Mouse (Mus musculus) megakaryocyte, embryonic 14.5 days (primary cell): ENCODE results near the gene Tbc1d14. TPM values are rescaled to one million over a fixed set of nuclear protein-coding genes. Genes with fewer than 3 reads are reported as not detected.
A peak's percentile ranks its signal among the peaks of the same experiment; 100 is the strongest.

Source experiments
- H3K27me3 ChIP-seq: replicated peaks from 2 replicates; pipeline ENCODE3; 2012; ENCODE audit warnings: inconsistent platforms
- H3K36me3 ChIP-seq: replicated peaks from 2 replicates; pipeline ENCODE3; 2012; ENCODE audit warnings: low read length, inconsistent platforms, mixed read lengths
- H3K4me1 ChIP-seq: 2 replicates; pipeline ENCODE4 v1.6.1; 2012; ENCODE audit warnings: inconsistent platforms
- H3K4me3 ChIP-seq: replicated peaks from 2 replicates; pipeline ENCODE3; 2012; ENCODE audit warnings: moderate library complexity, mild to moderate bottlenecking, inconsistent platforms
- H3K9me3 ChIP-seq: 2 replicates; pipeline ENCODE4 v1.6.1; 2012; ENCODE audit warnings: inconsistent platforms
- FLI1 ChIP-seq: IDR thresholded peaks from 2 replicates; pipeline ENCODE4 v1.6.1; 2012; ENCODE audit warnings: low read length, inconsistent platforms, mixed read lengths
- GATA1 ChIP-seq: IDR thresholded peaks from 3 replicates; pipeline ENCODE4 v1.6.1; 2012; ENCODE audit warnings: mixed read lengths, low read length, inconsistent platforms, borderline replicate concordance
- polyA plus RNA-seq: library from polyadenylated mRNA; stranded (reverse); fragments of >175 nt; gene quantifications from 2 replicates; pipeline ENCODE4 v1.2.3, GENCODE M21; 2012; ENCODE audit warnings: low replicate concordance; ENCODE audit not compliant: insufficient read depth

Gene Tbc1d14
- polyA plus RNA-seq, 1 experiment, result 7.1 TPM

DNA sequence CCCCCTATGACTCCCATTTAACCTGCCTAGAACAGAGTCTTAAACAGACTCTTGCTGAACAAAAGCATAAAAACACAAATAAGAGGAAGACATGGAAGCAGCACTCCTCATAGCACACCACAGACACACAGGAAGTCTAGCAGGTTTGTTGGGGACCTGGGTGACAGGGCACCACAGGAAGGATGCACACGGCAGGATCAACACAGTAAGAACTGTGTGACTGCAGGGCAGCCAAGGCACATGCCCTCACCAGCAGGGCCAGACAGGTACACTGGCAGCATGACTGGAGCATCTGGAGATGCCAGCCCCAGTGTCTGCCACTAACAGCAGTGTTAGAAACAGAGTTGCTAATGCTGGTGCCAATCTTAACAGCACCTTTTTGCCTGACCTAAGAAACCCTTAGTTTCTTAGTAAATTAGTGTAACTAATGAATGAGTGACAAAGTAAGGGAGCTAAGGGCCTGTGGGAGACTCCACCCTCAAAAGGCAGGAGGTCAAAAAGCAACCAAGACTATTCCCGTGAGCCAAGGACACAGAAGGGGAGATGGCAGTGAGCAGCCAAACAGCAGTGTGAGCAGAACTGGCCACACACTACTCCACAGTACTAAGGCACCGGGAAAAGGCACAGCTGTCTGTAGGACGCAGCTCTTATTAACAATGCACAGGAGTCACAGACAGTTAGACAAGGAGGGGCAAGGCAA is 22.4 kb downstream of the Tbc1d14 start:
- H3K4me1 ChIP-seq, result peaks cover 100% of the 10 kb centered on the region
- H3K36me3 ChIP-seq, result peaks cover 77% of the 10 kb centered on the region
- TF ChIP-seq GATA1 (no peak), FLI1 (no peak)
- no peaks in the 10 kb centered on the region for H3K27me3 ChIP-seq
- peaks cover 6% of the 10 kb centered on the region for H3K9me3 ChIP-seq
- peak overlapping the region; percentile 85 for H3K4me3 ChIP-seq

DNA sequence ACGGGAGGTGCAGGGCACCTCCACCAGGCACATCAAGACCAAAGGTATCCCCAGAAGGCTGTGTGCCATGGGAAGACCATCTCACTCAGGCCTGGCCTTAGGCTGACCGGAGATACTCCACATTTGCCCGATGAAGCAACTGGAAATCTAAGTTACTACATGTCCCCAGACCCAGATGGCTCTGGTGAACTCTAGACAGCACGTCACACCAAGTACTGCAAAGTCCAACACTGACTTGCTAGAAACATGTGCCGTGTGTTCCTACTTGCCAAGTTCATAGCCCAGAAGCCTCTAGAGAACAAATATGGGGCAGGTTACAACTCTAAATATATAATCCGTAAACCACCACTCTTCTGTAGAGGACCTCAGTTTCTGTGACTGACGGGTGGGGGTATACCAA is 23.0 kb downstream of the Tbc1d14 start:
- H3K27me3 ChIP-seq, result no peaks in the 10 kb centered on the region
- peak overlapping the region; percentile 20 for H3K4me3 ChIP-seq
- H3K4me1 ChIP-seq, result peaks cover 100% of the 10 kb centered on the region
- peaks cover 6% of the 10 kb centered on the region for H3K9me3 ChIP-seq
- TF ChIP-seq GATA1 (no peak), FLI1 (no peak)
- H3K36me3 ChIP-seq, result peaks cover 75% of the 10 kb centered on the region

DNA sequence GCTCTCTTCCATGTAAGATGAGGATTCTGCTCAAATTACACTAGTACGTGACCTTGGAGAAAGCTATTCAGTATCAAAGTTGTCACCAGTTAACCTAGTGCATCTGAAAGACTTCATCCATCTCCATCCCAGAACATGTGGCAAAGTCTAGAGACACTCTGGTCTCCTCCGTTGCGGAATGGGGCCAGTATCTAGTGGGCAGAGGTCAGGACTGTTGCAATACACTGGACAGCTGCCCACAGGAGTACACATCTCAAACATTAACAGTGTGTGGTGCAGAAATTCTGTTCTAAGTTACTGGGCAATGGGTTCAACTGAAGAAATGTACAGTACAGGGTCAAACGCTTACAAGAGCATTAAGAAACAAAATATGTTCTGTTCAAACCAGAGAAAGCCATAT is 25.0 kb downstream of the Tbc1d14 start:
- no peak for TF ChIP-seq GATA1
- no peak for TF ChIP-seq FLI1
- no peaks in the 10 kb centered on the region for H3K27me3 ChIP-seq
- H3K4me3 ChIP-seq, result no peak overlapping the region
- H3K4me1 ChIP-seq, result peaks cover 100% of the 10 kb centered on the region
- peaks cover 87% of the 10 kb centered on the region for H3K36me3 ChIP-seq
- peaks cover 6% of the 10 kb centered on the region for H3K9me3 ChIP-seq

DNA sequence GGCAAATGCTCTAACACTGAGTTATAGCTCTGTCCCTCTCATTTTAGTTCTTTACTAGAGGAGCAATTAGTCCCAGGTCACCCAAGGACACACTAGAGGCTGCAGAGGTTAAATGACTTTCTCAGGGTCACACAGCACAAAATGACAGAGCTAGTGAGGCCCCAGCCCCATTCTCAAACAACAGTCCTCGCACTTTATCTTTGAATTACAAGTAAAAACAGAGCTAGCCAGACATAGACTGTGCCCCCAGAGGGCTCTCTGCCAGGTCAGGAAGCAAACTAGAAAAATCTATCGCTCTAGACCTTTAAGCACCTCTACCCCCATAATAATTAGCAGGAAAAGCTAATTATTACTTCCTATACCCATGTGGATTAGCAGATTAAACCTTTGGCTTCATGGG is 25.4 kb downstream of the Tbc1d14 start:
- Histone ChIP-seq H3K9me3 (peaks cover 6% of the 10 kb centered on the region), H3K4me3 (no peak overlapping the region), H3K27me3 (no peaks in the 10 kb centered on the region), H3K4me1 (peaks cover 100% of the 10 kb centered on the region), H3K36me3 (peaks cover 89% of the 10 kb centered on the region)
- TF ChIP-seq FLI1, result no peak
- no peak for TF ChIP-seq GATA1

DNA sequence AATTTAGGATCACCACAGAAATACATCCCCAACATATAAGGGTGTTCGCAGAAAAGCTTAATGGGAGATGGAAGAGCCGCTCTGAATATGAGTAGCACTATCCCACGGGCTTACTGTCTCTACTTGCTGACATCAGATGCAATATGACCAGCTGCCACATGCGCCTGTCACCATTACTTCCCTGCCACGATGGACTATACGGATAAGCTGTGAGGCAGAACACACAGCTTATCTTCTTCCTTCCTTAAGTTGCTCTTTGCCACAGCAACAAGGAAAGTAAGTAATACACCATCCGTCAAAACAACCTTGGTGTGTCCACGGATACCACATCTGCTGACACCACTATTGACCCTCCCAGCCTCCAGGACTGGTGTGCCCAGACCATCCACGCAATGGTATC is 28.5 kb downstream of the Tbc1d14 start:
- Histone ChIP-seq H3K4me1 (peaks cover 84% of the 10 kb centered on the region), H3K36me3 (peaks cover 72% of the 10 kb centered on the region), H3K4me3 (peak overlapping the region; percentile 86), H3K9me3 (no peaks in the 10 kb centered on the region), H3K27me3 (no peaks in the 10 kb centered on the region)
- no peak for TF ChIP-seq FLI1
- peak; percentile 86; the same call in 1 of the 3 replicates for TF ChIP-seq GATA1

DNA sequence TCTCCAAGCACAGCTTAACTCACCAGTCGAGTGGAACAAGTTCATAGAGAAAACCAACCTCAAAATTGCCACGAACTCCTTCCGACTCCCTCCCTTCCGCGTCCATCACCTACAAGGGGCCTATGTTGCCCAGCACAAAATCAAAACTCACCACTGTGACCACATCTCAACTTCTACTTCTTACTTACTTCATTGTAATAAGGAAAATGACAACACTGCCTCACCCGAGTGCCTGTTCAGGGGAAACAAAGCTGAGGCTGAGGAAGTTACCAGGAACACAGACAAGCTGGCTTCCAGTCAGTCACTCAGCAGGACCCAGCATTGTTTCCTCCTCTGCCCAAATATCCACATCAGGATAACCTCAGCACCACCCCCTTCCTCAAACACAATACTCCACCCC is 29.3 kb downstream of the Tbc1d14 start:
- Histone ChIP-seq H3K36me3 (peaks cover 70% of the 10 kb centered on the region), H3K4me1 (peaks cover 81% of the 10 kb centered on the region), H3K4me3 (peak overlapping the region; percentile 80), H3K27me3 (no peaks in the 10 kb centered on the region), H3K9me3 (no peaks in the 10 kb centered on the region)
- no peak for TF ChIP-seq GATA1
- TF ChIP-seq FLI1, result no peak

DNA sequence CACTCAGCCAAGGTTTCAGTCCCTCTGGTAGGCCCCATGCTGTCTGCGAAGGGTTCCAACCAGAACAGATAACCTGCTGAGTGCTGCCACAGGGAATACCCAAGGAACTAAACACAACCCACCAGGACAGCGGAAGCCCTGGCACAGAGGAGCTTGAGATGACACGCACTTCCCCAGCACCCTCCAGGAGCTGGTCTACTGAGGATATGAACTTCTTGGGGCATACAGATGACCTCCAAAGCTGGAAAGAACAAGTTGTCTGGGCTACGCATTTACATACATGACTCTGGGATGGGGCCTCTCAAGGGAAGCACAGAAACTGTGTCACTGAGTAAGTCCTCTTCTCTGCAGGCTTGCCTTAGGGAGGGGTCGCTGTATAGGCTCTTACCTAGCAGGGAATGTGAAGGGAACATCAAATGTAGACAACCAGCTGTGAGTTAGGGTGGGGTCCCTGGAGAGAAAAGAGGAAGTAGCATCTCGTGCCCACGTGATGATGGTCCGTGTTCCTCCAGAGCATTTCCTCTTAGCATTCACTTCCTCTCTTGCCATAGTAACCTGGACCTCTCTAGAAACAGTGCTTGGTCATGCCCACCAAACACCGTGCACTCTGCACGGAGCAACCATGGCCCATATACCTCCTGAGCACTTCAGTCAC is 30.2 kb downstream of the Tbc1d14 start:
- TF ChIP-seq FLI1, result no peak
- no peak for TF ChIP-seq GATA1
- H3K27me3 ChIP-seq, result no peaks in the 10 kb centered on the region
- H3K9me3 ChIP-seq, result no peaks in the 10 kb centered on the region
- H3K4me3 ChIP-seq, result peak overlapping the region; percentile 80
- peaks cover 81% of the 10 kb centered on the region for H3K4me1 ChIP-seq
- H3K36me3 ChIP-seq, result peaks cover 61% of the 10 kb centered on the region

DNA sequence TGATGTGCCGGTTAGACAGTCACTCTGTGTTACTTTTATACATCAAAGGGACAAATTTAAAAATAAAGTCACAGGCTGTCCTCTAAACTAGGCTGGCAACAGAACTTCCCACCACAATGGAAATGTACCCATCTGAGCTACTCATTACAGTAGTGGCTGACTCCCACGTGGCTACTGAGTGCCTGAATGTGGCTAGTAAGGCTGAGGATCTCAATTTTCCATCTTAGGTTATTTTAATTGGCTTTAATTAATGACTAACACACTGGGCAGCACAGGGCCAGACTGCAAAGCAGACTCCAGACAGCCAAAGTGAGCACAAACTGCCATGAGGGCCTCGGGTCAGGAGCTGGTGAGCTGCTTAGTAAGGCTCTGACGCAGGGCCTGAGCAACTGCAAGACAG is 31.6 kb downstream of the Tbc1d14 start:
- Histone ChIP-seq H3K4me1 (peaks cover 81% of the 10 kb centered on the region), H3K27me3 (no peaks in the 10 kb centered on the region), H3K36me3 (peaks cover 48% of the 10 kb centered on the region), H3K9me3 (no peaks in the 10 kb centered on the region), H3K4me3 (no peak overlapping the region)
- TF ChIP-seq FLI1, result no peak
- TF ChIP-seq GATA1, result no peak

DNA sequence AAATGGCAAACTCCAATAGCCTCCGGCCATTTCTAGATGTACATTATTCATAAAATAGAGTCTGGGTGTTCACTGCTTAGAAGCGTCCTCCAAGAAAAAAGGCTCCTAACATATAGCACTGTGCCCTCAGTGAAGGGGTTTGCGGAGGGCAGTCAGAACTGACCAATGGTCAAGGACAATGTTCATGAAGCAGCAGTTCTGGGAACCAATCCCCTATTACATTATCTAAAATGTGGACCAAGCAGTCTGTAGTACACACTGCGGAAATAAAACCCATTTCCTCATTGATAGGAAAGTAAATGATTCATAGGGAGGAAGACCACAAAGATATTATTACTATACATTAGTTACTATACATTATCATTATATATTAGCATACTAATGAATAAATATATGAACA is 32.6 kb downstream of the Tbc1d14 start:
- H3K4me3 ChIP-seq, result no peak overlapping the region
- TF ChIP-seq FLI1 (no peak), GATA1 (no peak)
- H3K9me3 ChIP-seq, result no peaks in the 10 kb centered on the region
- peaks cover 78% of the 10 kb centered on the region for H3K4me1 ChIP-seq
- H3K27me3 ChIP-seq, result no peaks in the 10 kb centered on the region
- H3K36me3 ChIP-seq, result peaks cover 41% of the 10 kb centered on the region

DNA sequence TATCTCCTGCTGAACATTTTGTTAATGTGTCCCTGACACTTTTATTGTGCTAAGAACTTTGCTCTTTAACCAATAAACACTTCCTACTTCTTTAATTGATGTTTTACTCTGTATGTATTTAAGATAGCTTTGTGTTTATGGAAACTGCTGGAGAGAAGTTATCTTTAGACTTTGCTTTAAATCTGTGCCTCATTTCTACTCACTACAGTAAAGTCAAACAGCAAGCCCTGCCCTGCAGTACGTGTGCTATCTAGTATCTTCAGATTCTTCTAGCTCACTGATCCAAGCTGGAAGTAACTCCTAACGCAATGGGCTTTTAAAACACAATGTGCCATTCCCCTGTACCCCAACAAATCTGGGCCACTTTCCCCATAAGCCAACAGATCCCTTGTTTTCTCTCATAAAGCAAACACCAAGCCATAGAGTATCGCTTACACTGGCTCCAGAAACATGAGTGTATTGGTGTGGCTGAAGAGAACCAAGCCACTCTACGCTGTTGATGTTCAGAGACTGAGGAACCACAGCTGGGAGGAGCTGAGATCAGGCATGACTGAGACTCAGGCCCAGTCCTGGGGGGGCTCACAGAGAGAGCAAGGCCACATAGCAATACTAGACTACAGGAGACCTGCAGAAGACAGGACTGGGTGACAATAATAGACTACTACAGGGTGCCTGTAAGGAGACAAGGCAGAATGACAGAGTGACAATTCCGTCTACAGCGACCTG is 33.4 kb downstream of the Tbc1d14 start:
- Histone ChIP-seq H3K9me3 (no peaks in the 10 kb centered on the region), H3K27me3 (no peaks in the 10 kb centered on the region), H3K4me1 (peaks cover 76% of the 10 kb centered on the region), H3K36me3 (peaks cover 40% of the 10 kb centered on the region), H3K4me3 (no peak overlapping the region)
- no peak for TF ChIP-seq FLI1
- no peak for TF ChIP-seq GATA1
